Mouse (Mus musculus) liver, embryonic 14.5 days (tissue): ENCODE results near the gene Ier2.

ENCODE experiments used
- CTCF ChIP-seq: IDR thresholded peaks from 2 replicates; pipeline ENCODE4 v1.5.1; 2016; ENCODE audit warnings: antibody characterized with exemption, low read depth, control low read depth
- EP300 ChIP-seq: IDR thresholded peaks from 2 replicates; pipeline ENCODE4 v1.6.1; 2016; ENCODE audit warnings: antibody characterized with exemption, low read depth

GRCm38 (mm10) chr8:84698929-84699401 is 36.3 kb upstream of the Ier2 start:
- TF ChIP-seq CTCF (no peak), EP300 (no peak)
